Mouse (Mus musculus) midbrain, embryonic 13.5 days (tissue): Measurements from ENCODE around the gene Nptx1. TPM values are rescaled to one million over a fixed set of nuclear protein-coding genes. Genes with fewer than 3 reads are reported as not detected.
A peak's percentile ranks its signal among the peaks of the same experiment; 100 is the strongest.

Source experiments
- ATAC-seq: fragments of 200-750 bp; cut with Nextera tagmentation; 2 replicates; pipeline ENCODE4 v1.8.0; 2017; ENCODE audit warnings: mild to moderate bottlenecking, moderate TSS enrichment, moderate library complexity
- H3K27ac ChIP-seq: fragments of 300-500 bp; sonication (generic); 2 replicates; pipeline ENCODE4 v1.5.1; 2015; ENCODE audit warnings: inconsistent platforms, mild to moderate bottlenecking, moderate library complexity
- H3K27me3 ChIP-seq: fragments of 300-500 bp; sonication (generic); 2 replicates; pipeline ENCODE4 v1.6.1; 2015; ENCODE audit warnings: mild to moderate bottlenecking, inconsistent platforms
- H3K36me3 ChIP-seq: fragments of 300-500 bp; sonication (generic); 2 replicates; pipeline ENCODE4 v1.6.1; 2015; ENCODE audit warnings: mild to moderate bottlenecking, inconsistent platforms
- H3K4me1 ChIP-seq: fragments of 300-500 bp; sonication (generic); replicated peaks from 2 replicates; pipeline ENCODE4 v1.6.1; 2015; ENCODE audit warnings: inconsistent platforms
- H3K4me2 ChIP-seq: fragments of 300-500 bp; sonication (generic); replicated peaks from 2 replicates; pipeline ENCODE4 v1.6.1; 2015; ENCODE audit warnings: moderate library complexity, mild to moderate bottlenecking, inconsistent platforms
- H3K4me3 ChIP-seq: fragments of 300-500 bp; sonication (generic); replicated peaks from 2 replicates; pipeline ENCODE4 v1.5.1; 2015; ENCODE audit warnings: mild to moderate bottlenecking, inconsistent platforms
- H3K9ac ChIP-seq: fragments of 300-500 bp; sonication (generic); replicated peaks from 2 replicates; pipeline ENCODE4 v1.6.1; 2015; ENCODE audit warnings: mild to moderate bottlenecking, inconsistent platforms
- H3K9me3 ChIP-seq: fragments of 300-500 bp; sonication (generic); 2 replicates; pipeline ENCODE4 v1.6.1; 2016; ENCODE audit warnings: mild to moderate bottlenecking, inconsistent platforms
- WGBS: fragments of 180-500 bp; shearing (Covaris S2); methylation state at CpG from one replicate; pipeline ENCODE4 v1.1.7; 2015; 5-methylcytosine and 5-hydroxymethylcytosine counted together
- polyA plus RNA-seq: library from polyadenylated mRNA; unstranded; fragments of >200 nt; fragmentation: Nextera tagmentation; extraction: Ambion mirVana; gene quantifications from 2 replicates; pipeline ENCODE4 v1.2.1, GENCODE M21; 2015

Nptx1 gene
- 7.3 and 8.6 TPM in 2 replicates for polyA plus RNA-seq

- no peaks in the 10 kb centered on the region for H3K9me3 ChIP-seq
- peak within 1 kb of the TSS; percentile 89 for H3K4me2 ChIP-seq
- ATAC-seq = peak; percentile 44
- WGBS = under 1% methylated on average over 79 of the region's 90 CpGs
- peak within 1 kb of the TSS; percentile 92 for H3K9ac ChIP-seq
- peaks cover 73% of the 10 kb centered on the region for H3K4me1 ChIP-seq
- H3K27ac ChIP-seq = peak within 1 kb of the TSS; percentile 62
- H3K36me3 ChIP-seq = no peaks in the 10 kb centered on the region
- peak within 1 kb of the TSS; percentile 70 for H3K4me3 ChIP-seq
- H3K27me3 ChIP-seq = peaks cover 88% of the 10 kb centered on the region
These were observed at the start of gene Nptx1 for GRCm38 (mm10) chr11:119547183-119547921. TSS of gene Nptx1 (minus strand) at chr11:119547753.

- Histone ChIP-seq H3K36me3 (no peaks in the 10 kb centered on the region), H3K4me2 (no peak overlapping the region), H3K9me3 (no peaks in the 10 kb centered on the region), H3K27me3 (no peaks in the 10 kb centered on the region), H3K9ac (no peak overlapping the region), H3K4me3 (no peak overlapping the region), H3K4me1 (peaks cover 10% of the 10 kb centered on the region), H3K27ac (no peak overlapping the region)
- 36% methylated on average over 3 of the region's 3 CpGs for WGBS
- no peak for ATAC-seq
These were observed 46.4 kb upstream of the Nptx1 start for GRCm38 (mm10) chr11:119593966-119594365.

- WGBS = 88% methylated on average over 7 of the region's 7 CpGs
- H3K4me2 ChIP-seq = no peak overlapping the region
- H3K4me1 ChIP-seq = peaks cover 13% of the 10 kb centered on the region
- H3K4me3 ChIP-seq = no peak overlapping the region
- no peak overlapping the region for H3K9ac ChIP-seq
- ATAC-seq = no peak
- no peak overlapping the region for H3K27ac ChIP-seq
- no peaks in the 10 kb centered on the region for H3K36me3 ChIP-seq
- no peaks in the 10 kb centered on the region for H3K27me3 ChIP-seq
- no peaks in the 10 kb centered on the region for H3K9me3 ChIP-seq
These were observed 41.7 kb upstream of the Nptx1 start for GRCm38 (mm10) chr11:119589242-119589641.

GRCm38 (mm10) chr11:119587112-119587511 is 39.6 kb upstream of the Nptx1 start:
- Histone ChIP-seq H3K4me3 (no peak overlapping the region), H3K27me3 (no peaks in the 10 kb centered on the region), H3K36me3 (no peaks in the 10 kb centered on the region), H3K4me1 (0 out of 2 replicates have a peak, but pooled peaks cover 3% of the 10 kb centered on the region), H3K27ac (no peak overlapping the region), H3K9me3 (no peaks in the 10 kb centered on the region), H3K9ac (no peak overlapping the region), H3K4me2 (no peak overlapping the region)
- 66% methylated on average over 5 of the region's 5 CpGs for WGBS
- no peak for ATAC-seq

GRCm38 (mm10) chr11:119586511-119586910 is 39.0 kb upstream of the Nptx1 start:
- Histone ChIP-seq H3K36me3 (no peaks in the 10 kb centered on the region), H3K9me3 (no peaks in the 10 kb centered on the region)

GRCm38 (mm10) chr11:119577721-119578120 is 30.2 kb upstream of the Nptx1 start:
- H3K36me3 ChIP-seq = no peaks in the 10 kb centered on the region
- no peak for ATAC-seq
- no peak overlapping the region for H3K9ac ChIP-seq
- H3K4me1 ChIP-seq = peaks cover 8% of the 10 kb centered on the region
- H3K9me3 ChIP-seq = no peaks in the 10 kb centered on the region
- peaks cover 8% of the 10 kb centered on the region; the same call in 1 of the 2 replicates for H3K27me3 ChIP-seq
- WGBS = 86% methylated on average over 2 of the region's 2 CpGs
- H3K27ac ChIP-seq = no peak overlapping the region
- H3K4me3 ChIP-seq = no peak overlapping the region
- H3K4me2 ChIP-seq = no peak overlapping the region

More at GRCm38 (mm10) chr11:119586511-119586910, 39.0 kb upstream of the Nptx1 start:
- no peak overlapping the region for H3K4me2 ChIP-seq
- no peak overlapping the region for H3K4me3 ChIP-seq
- WGBS = 84% methylated on average over 4 of the region's 4 CpGs
- 0 out of 2 replicates have a peak, but pooled peaks cover 3% of the 10 kb centered on the region for H3K4me1 ChIP-seq
- H3K9ac ChIP-seq = no peak overlapping the region
- no peaks in the 10 kb centered on the region for H3K27me3 ChIP-seq
- no peak for ATAC-seq
- H3K27ac ChIP-seq = no peak overlapping the region

GRCm38 (mm10) chr11:119576855-119577254 is 29.3 kb upstream of the Nptx1 start:
- WGBS = 10% methylated on average over 4 of the region's 4 CpGs
- Histone ChIP-seq H3K4me2 (no peak overlapping the region), H3K9me3 (no peaks in the 10 kb centered on the region), H3K4me3 (no peak overlapping the region), H3K36me3 (no peaks in the 10 kb centered on the region), H3K4me1 (peaks cover 15% of the 10 kb centered on the region), H3K27me3 (peaks cover 8% of the 10 kb centered on the region; the same call in 1 of the 2 replicates), H3K9ac (no peak overlapping the region), H3K27ac (no peak overlapping the region)
- no peak for ATAC-seq

- peak overlapping the region; percentile 56; the same call in 1 of the 2 replicates for H3K27ac ChIP-seq
- H3K4me3 ChIP-seq = no peak overlapping the region
- no peaks in the 10 kb centered on the region for H3K36me3 ChIP-seq
- H3K4me2 ChIP-seq = no peak overlapping the region
- peaks cover 15% of the 10 kb centered on the region for H3K4me1 ChIP-seq
- no peak for ATAC-seq
- WGBS = 28% methylated on average over 15 of the region's 15 CpGs
- no peaks in the 10 kb centered on the region for H3K9me3 ChIP-seq
- no peak overlapping the region for H3K9ac ChIP-seq
- H3K27me3 ChIP-seq = peaks cover 8% of the 10 kb centered on the region; the same call in 1 of the 2 replicates
These were observed 24.9 kb upstream of the Nptx1 start for GRCm38 (mm10) chr11:119572316-119573010.

- no peak for ATAC-seq
- H3K27ac ChIP-seq = no peak overlapping the region
These were observed 18.6 kb upstream of the Nptx1 start for GRCm38 (mm10) chr11:119566188-119566587.

GRCm38 (mm10) chr11:119565684-119566083 is 18.1 kb upstream of the Nptx1 start:
- Histone ChIP-seq H3K9me3 (no peaks in the 10 kb centered on the region), H3K4me2 (no peak overlapping the region), H3K36me3 (no peaks in the 10 kb centered on the region), H3K27me3 (peaks cover 35% of the 10 kb centered on the region), H3K27ac (peak overlapping the region; percentile 64), H3K4me3 (no peak overlapping the region), H3K9ac (no peak overlapping the region), H3K4me1 (peaks cover 36% of the 10 kb centered on the region)
- WGBS = 30% methylated on average over 10 of the region's 10 CpGs
- ATAC-seq = peak; percentile 70

More at GRCm38 (mm10) chr11:119566188-119566587, 18.6 kb upstream of the Nptx1 start:
- Histone ChIP-seq H3K4me1 (peaks cover 36% of the 10 kb centered on the region), H3K4me2 (no peak overlapping the region), H3K9me3 (no peaks in the 10 kb centered on the region), H3K9ac (no peak overlapping the region), H3K4me3 (no peak overlapping the region), H3K27me3 (peaks cover 30% of the 10 kb centered on the region), H3K36me3 (no peaks in the 10 kb centered on the region)
- 61% methylated on average over 5 of the region's 5 CpGs for WGBS

- Histone ChIP-seq H3K9me3 (no peaks in the 10 kb centered on the region), H3K27me3 (peaks cover 38% of the 10 kb centered on the region), H3K9ac (no peak overlapping the region), H3K36me3 (no peaks in the 10 kb centered on the region), H3K4me3 (no peak overlapping the region), H3K4me1 (peaks cover 38% of the 10 kb centered on the region), H3K27ac (peak overlapping the region; percentile 64), H3K4me2 (no peak overlapping the region)
- ATAC-seq = 0 out of 2 replicates have a peak, but pooled peaks have one; percentile 38
- WGBS = 63% methylated on average over 7 of the region's 7 CpGs
These were observed 17.5 kb upstream of the Nptx1 start for GRCm38 (mm10) chr11:119565021-119565420.

GRCm38 (mm10) chr11:119564383-119564782 is 16.8 kb upstream of the Nptx1 start:
- Histone ChIP-seq H3K9me3 (no peaks in the 10 kb centered on the region), H3K9ac (no peak overlapping the region), H3K36me3 (no peaks in the 10 kb centered on the region), H3K4me2 (no peak overlapping the region), H3K27ac (no peak overlapping the region; the same call in 1 of the 2 replicates), H3K4me3 (no peak overlapping the region), H3K27me3 (peaks cover 38% of the 10 kb centered on the region), H3K4me1 (peaks cover 44% of the 10 kb centered on the region)
- 87% methylated on average over 10 of the region's 10 CpGs for WGBS
- ATAC-seq = no peak
